ENCODE assay signal across 8 mouse cellular contexts in genomic region chr4:152257070-152257469, GRCm38 (mm10). TPM values are rescaled to one million over a fixed set of nuclear protein-coding genes. Genes with fewer than 3 reads are reported as not detected.
DNase-seq lines count a peak whose midpoint lies in the region; ATAC-seq lines count a peak whose summit lies in the region.

No protein-coding gene starts in this region.

- H3K9ac ChIP-seq in embryonic facial prominence, embryonic 14.5 days (ENCODE audit: low read depth, low read length): peak overlapping the region; percentile 25; the same call in 1 of the 2 replicates
- H3K9ac ChIP-seq in heart, embryonic 14.5 days (ENCODE audit: low read length): peak overlapping the region; percentile 38; the same call in 1 of the 2 replicates
- no peak overlapping the region for H3K9ac ChIP-seq in liver, embryonic 11.5 days (ENCODE audit: low read depth, low read length)

- H3K27ac ChIP-seq in embryonic facial prominence, embryonic 14.5 days (replicated peaks; ENCODE audit: low read depth, low read length): no peak overlapping the region
- H3K27ac ChIP-seq in heart, embryonic 14.5 days (replicated peaks in 1 of 2; ENCODE audit: control insufficient read depth in 1 of 2, insufficient read depth in 1 of 2, low read depth in 2 of 2, low read length in 2 of 2): peak overlapping the region; percentile 60 to 75
- H3K27ac ChIP-seq in liver, embryonic 11.5 days (ENCODE audit: low read depth, low read length): no peak overlapping the region

- no peak overlapping the region for H3K4me2 ChIP-seq in embryonic facial prominence, embryonic 14.5 days (ENCODE audit: low read depth, low read length)
- H3K4me2 ChIP-seq in heart, embryonic 14.5 days (ENCODE audit: low read length): peak overlapping the region; percentile 22; the same call in 1 of the 2 replicates
- H3K4me2 ChIP-seq in liver, embryonic 11.5 days: no peak overlapping the region

- H3K4me1 ChIP-seq in embryonic facial prominence, embryonic 14.5 days (ENCODE audit: control insufficient read depth, insufficient read depth, low read length): 0 out of 2 replicates have a peak, but pooled peaks cover 5% of the 10 kb centered on the region
- H3K4me1 ChIP-seq in heart, embryonic 14.5 days (ENCODE audit: control insufficient read depth in 2 of 2, insufficient read depth in 2 of 2, low read length in 2 of 2): peaks cover 78 to 93% of the 10 kb centered on the region in 2 experiments
- H3K4me1 ChIP-seq in liver, embryonic 11.5 days (replicated peaks; ENCODE audit: control insufficient read depth, insufficient read depth, low read length): 0 out of 2 replicates have a peak, but pooled peaks cover 4% of the 10 kb centered on the region

- peak; percentile 66 for DNase-seq in 3134 (ENCODE audit: extremely low read depth, insufficient read length, low spot score)
- DNase-seq in 416B (ENCODE audit: low read depth): peak; percentile 20
- DNase-seq in embryonic facial prominence, embryonic 14.5 days (ENCODE audit: low spot score): peak; percentile 48
- no peak for DNase-seq in liver, embryonic 11.5 days (ENCODE audit: low spot score)
- peak; percentile 79 for DNase-seq in right cerebral cortex, postnatal 4 days

- H3K4me3 ChIP-seq in embryonic facial prominence, embryonic 14.5 days (ENCODE audit: low read depth, low read length): no peak overlapping the region
- H3K4me3 ChIP-seq in heart, embryonic 14.5 days (ENCODE audit: control insufficient read depth in 1 of 2, insufficient read depth in 1 of 2, low read depth in 1 of 2, low read length in 2 of 2): no peak overlapping the region
- no peak overlapping the region for H3K4me3 ChIP-seq in liver, embryonic 11.5 days (ENCODE audit: low read depth, low read length)

- no peaks in the 10 kb centered on the region for H3K27me3 ChIP-seq in embryonic facial prominence, embryonic 14.5 days (replicated peaks; ENCODE audit: control insufficient read depth, insufficient read depth, low read length)
- no peaks in the 10 kb centered on the region for H3K27me3 ChIP-seq in heart, embryonic 14.5 days (ENCODE audit: control insufficient read depth, insufficient read depth, low read length)
- no peaks in the 10 kb centered on the region for H3K27me3 ChIP-seq in liver, embryonic 11.5 days (replicated peaks; ENCODE audit: control insufficient read depth, insufficient read depth, low read length)

- H3K9me3 ChIP-seq in embryonic facial prominence, embryonic 14.5 days (ENCODE audit: control insufficient read depth, low read length): no peaks in the 10 kb centered on the region
- no peaks in the 10 kb centered on the region for H3K9me3 ChIP-seq in heart, embryonic 14.5 days (ENCODE audit: control insufficient read depth, low read length)
- no peaks in the 10 kb centered on the region for H3K9me3 ChIP-seq in liver, embryonic 11.5 days (ENCODE audit: control insufficient read depth, low read length)

- H3K36me3 ChIP-seq in embryonic facial prominence, embryonic 14.5 days (ENCODE audit: control insufficient read depth, insufficient read depth, low read length): no peaks in the 10 kb centered on the region
- peaks cover 25% of the 10 kb centered on the region for H3K36me3 ChIP-seq in heart, embryonic 14.5 days (ENCODE audit: control insufficient read depth, insufficient read depth, low read length)
- H3K36me3 ChIP-seq in liver, embryonic 11.5 days (ENCODE audit: control insufficient read depth, insufficient read depth, low read length): no peaks in the 10 kb centered on the region

- ATAC-seq in embryonic facial prominence, embryonic 14.5 days (ENCODE audit: low read depth): no peak
- ATAC-seq in heart, embryonic 14.5 days (ENCODE audit: insufficient number of reproducible peaks, insufficient read depth, low FRiP score, low read depth): peak; percentile 51; the same call in 1 of the 2 replicates
- ATAC-seq in liver, embryonic 11.5 days (replicated peaks; ENCODE audit: low FRiP score): peak; percentile 79
- no peak for ATAC-seq in inflammation-experienced regulatory T-cells, adult 6 months
- no peak for ATAC-seq in CD4-positive, CD25-positive, alpha-beta regulatory T cell, adult 4 months

- 44% methylated on average over 6 of the region's 6 CpGs for WGBS in embryonic facial prominence, embryonic 14.5 days
- 4% methylated on average over 6 of the region's 6 CpGs for WGBS in heart, embryonic 14.5 days
- WGBS in liver, embryonic 11.5 days: 57% methylated on average over 6 of the region's 6 CpGs

RNA-seq across cellular contexts. Expression of gene Gpr153, which starts 17.0 kb away (rescaled TPM):
- 36.7 and 40.7 TPM in 2 replicates for polyA plus RNA-seq in embryonic facial prominence, embryonic 14.5 days (2014; fragmentation: Nextera tagmentation; extraction: Ambion mirVana)
- 14.0 and 18.2 TPM in 2 replicates for polyA plus RNA-seq in heart, embryonic 14.5 days (2014; fragmentation: Nextera tagmentation; extraction: Ambion mirVana)
- polyA plus RNA-seq in liver, embryonic 11.5 days (2014; fragmentation: Nextera tagmentation; extraction: Ambion mirVana): 1.9 and 2.2 TPM in 2 replicates
- polyA plus RNA-seq in inflammation-experienced regulatory T-cells, adult 6 months (2017; shearing (Covaris generic)): under 1 TPM in 1 of 3 experiments, not detected in 2; 0.15 TPM
- polyA plus RNA-seq in CD4-positive, CD25-positive, alpha-beta regulatory T cell, adult 4 months (2017; shearing (Covaris generic)): under 1 TPM in 1 of 2 experiments, not detected in 1; 0.13 TPM

RNA-seq across cellular contexts. Expression of gene Hes3, which starts 34.4 kb away (rescaled TPM):
- polyA plus RNA-seq in embryonic facial prominence, embryonic 14.5 days (2014; fragmentation: Nextera tagmentation; extraction: Ambion mirVana): not detected in 2 replicates
- not detected in 2 replicates for polyA plus RNA-seq in heart, embryonic 14.5 days (2014; fragmentation: Nextera tagmentation; extraction: Ambion mirVana)
- polyA plus RNA-seq in liver, embryonic 11.5 days (2014; fragmentation: Nextera tagmentation; extraction: Ambion mirVana): not detected in 2 replicates
- not detected for polyA plus RNA-seq in inflammation-experienced regulatory T-cells, adult 6 months (2017; shearing (Covaris generic))
- polyA plus RNA-seq in CD4-positive, CD25-positive, alpha-beta regulatory T cell, adult 4 months (2017; shearing (Covaris generic)): not detected

RNA-seq across cellular contexts. Expression of gene Icmt, which starts 40.0 kb away (rescaled TPM):
- 25.1 and 26.9 TPM in 2 replicates for polyA plus RNA-seq in embryonic facial prominence, embryonic 14.5 days (2014; fragmentation: Nextera tagmentation; extraction: Ambion mirVana)
- 19.4 and 20.3 TPM in 2 replicates for polyA plus RNA-seq in heart, embryonic 14.5 days (2014; fragmentation: Nextera tagmentation; extraction: Ambion mirVana)
- 20.6 and 21.1 TPM in 2 replicates for polyA plus RNA-seq in liver, embryonic 11.5 days (2014; fragmentation: Nextera tagmentation; extraction: Ambion mirVana)
- 1 to 10 TPM; 5.1 to 8.8 (median 7.1) TPM for polyA plus RNA-seq in inflammation-experienced regulatory T-cells, adult 6 months (2017; shearing (Covaris generic))
- polyA plus RNA-seq in CD4-positive, CD25-positive, alpha-beta regulatory T cell, adult 4 months (2017; shearing (Covaris generic)): 1 to 10 TPM; 3.9 to 8.2 TPM

Comparison
In these comparisons a context has a peak if more than half of its experiments do, and no peak if none do; other contexts are left out.
1. ATAC-seq: peak in heart, embryonic 14.5 days (single experiment) and liver, embryonic 11.5 days (single experiment); none in embryonic facial prominence, embryonic 14.5 days (single experiment), inflammation-experienced regulatory T-cells, adult 6 months (single experiment) and CD4-positive, CD25-positive, alpha-beta regulatory T cell, adult 4 months (single experiment).
2. H3K27ac ChIP-seq: peak in heart, embryonic 14.5 days (2 of 2); none in embryonic facial prominence, embryonic 14.5 days (single experiment) and liver, embryonic 11.5 days (single experiment).